Mouse (Mus musculus): ENCODE results near the gene Tmem88b. TPM values are rescaled to one million over a fixed set of nuclear protein-coding genes. Genes with fewer than 3 reads are reported as not detected.
"Not testable (repeated sequence)": the region's sequence is repeated elsewhere in the genome, so short reads cannot be mapped to it uniquely, and the experiment has no call there.

Gene Tmem88b
- total RNA-seq, 2 experiments from 2014 or later: 3.5 to 4.5 TPM

DNA sequence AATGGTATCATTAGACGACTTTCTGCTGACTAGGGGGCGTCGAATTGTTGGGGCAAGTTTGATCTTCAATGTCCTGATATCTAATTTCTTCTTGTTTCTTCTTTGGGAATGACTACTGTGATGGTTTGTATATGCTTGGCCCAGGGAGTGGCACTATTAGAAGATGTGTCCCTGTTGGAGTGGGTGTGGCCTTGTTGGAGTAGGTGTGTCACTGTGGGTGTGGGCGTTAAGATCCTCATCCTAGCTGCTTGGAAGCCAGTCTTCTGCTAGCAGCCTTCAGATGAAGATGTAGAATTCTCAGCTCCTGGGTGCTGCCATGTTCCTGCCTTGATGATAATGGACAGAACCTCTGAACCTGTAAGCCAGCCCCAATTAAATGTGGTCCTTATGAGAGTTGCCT, 3.2 kb upstream of the Tmem88b start:
- DNase-seq (ENCODE audit: low spot score in 2 of 2): not testable (repeated sequence)

DNA sequence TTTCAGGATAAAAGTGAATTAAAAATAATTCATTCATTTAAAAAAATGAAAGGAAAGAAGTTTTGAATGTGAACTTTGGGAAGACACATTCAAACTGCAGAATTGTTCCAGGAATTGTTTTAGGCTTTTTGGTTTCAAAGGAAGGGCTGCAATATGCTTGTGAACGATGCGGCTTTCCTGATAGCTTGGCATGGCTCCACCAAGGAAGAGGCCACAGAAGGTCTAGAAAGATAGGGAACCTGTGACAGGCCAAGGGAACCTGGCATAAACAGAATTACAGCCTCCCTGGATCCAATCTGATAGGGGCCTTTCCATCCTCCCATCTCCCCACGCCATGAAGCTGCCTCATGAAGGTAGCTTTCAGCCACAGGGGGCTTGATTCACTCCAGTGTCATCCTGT, 2.6 kb upstream of the Tmem88b start:
- DNase-seq (ENCODE audit: low spot score in 2 of 2): no peak

DNA sequence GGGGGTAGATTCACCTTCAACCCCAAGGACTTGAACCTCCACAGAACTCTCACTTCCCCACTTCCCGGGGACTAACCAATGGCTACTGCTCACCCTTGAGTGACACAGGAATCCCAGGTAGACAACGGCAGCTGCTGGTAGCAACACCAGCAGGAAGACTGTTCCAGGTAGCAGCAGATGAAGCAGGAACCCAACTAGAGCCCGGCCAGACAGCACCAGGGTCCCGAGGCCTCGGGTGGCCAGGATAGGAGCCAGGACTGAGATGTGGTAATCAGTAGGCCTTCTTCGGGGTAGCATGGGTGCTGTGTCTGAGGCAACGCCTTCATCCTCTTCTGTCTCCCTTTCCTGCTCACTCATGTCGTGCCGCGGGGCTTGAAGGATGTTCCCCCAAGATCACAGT, 428 bp downstream of the Tmem88b start:
- no peak for DNase-seq (ENCODE audit: low spot score in 2 of 2)

DNA sequence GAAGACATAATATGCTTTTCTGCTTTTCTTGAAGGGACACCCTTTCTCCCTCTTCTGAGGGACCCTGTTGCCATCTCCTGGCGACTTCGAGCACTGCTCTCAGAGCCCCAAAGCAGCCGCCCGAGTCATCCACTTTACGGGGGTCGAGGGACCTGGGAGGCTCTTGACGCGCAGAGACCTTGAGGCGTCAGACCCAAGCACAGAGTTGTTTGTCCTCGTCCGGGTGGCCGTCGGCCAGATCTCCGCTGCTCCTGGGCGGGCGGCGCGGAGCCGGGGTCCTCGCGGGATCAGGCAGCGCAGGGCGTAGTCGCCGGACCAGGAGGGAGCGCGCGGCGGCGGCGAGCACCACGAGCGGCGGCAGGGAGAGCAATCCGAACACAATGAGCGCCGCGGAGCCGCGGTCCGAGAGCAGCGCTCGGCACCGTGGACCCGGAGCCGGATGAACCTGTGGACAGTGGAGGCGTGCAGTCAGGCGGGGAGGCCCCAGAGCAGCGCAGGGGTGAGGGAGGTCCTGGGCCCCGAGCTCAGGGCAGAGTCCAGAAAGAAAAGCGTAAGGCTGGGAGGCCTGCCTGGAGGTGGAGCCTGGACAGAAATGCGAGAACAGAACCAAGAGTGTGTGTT, 1.5 kb downstream of the Tmem88b start:
- peak; percentile 85 to 88 for DNase-seq (ENCODE audit: low spot score in 2 of 2)

DNA sequence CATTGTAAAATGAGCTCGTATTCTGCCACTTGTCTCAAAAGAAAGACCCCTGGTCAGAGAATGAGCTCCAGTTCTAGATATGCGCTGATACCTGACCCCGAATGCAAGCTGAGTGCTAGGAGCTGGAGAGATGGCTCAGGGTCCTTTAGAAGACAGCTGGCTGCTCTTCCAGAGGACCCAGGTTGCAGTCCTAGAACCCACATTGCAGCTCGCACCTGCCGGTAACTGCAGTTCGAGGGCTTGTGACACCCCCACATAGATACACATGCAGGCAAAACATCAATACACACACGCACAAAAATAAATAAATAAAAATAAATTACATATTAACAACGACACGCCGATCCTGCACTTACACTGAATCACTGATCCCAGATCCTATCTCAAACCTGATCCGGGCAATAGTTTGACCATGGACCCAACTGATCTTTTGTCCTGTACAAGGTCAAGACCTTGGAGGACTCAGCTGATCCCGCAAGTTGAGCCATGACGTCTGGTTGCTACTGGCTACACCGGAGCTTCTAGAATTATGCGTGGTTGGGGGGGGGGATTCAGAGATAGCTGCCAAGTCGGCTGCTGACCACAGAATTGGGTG, 2.1 kb downstream of the Tmem88b start:
- no peak for DNase-seq (ENCODE audit: low spot score in 2 of 2)

DNA sequence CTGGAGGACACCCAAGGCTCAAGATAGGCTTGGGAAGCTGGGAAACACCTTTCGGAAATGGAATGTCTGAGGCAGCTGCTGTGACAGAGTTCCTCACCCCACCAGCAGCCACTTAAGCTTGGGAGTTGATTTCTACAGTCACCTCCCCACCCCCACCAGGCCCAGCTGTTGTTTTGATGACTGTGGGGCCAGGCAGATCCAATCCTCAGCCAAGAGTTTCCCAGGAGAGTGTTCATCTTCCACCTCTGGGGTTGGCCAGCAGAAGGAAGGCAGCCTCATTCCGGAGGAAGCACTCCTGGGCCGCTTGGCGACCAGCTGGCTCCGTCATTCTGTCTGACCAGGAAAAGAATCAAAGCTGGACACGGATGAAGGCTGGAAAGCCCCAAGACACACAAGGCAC, 4.8 kb downstream of the Tmem88b start:
- no peak for DNase-seq (ENCODE audit: low spot score in 2 of 2)

DNA sequence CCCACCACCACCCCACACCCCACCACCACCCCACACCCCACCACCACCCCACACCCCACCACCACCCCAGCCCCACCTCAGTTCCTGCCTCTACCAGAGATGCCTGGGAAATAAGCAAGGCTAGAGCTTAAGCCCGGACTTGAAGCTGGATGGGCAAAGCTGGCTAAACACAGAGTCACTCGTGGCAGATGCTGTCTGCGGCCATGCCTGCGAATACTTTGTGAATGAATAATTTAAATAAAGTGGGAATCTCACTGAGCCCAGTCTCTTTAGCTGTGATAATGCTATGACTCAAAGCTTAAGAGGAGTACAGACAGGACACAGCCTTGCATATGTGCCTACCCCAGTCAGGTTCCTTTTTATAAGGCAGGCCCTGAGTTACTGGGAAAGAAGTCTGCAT, 6.2 kb downstream of the Tmem88b start:
- DNase-seq (ENCODE audit: low spot score in 2 of 2): no peak

DNA sequence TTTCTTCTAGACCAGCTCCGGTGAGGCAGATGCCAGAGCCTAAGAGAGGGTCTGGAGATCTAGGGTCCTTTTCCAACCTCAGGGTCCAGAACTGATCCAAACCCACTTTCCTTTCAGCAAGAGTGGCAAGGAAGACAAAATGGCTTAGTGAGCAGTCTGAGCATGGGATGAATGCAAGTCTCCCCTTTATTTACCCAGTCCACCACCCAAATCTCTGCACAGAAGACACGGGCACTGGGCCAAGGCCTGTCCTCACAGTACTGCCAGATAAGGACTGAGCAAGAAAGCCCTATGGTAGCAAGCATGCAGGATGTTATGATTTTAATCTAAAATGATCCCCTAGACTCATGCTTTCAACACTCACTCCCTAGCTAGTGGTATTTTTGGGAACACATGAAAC, 7.9 kb downstream of the Tmem88b start:
- no peak for DNase-seq (ENCODE audit: low spot score in 2 of 2)

DNA sequence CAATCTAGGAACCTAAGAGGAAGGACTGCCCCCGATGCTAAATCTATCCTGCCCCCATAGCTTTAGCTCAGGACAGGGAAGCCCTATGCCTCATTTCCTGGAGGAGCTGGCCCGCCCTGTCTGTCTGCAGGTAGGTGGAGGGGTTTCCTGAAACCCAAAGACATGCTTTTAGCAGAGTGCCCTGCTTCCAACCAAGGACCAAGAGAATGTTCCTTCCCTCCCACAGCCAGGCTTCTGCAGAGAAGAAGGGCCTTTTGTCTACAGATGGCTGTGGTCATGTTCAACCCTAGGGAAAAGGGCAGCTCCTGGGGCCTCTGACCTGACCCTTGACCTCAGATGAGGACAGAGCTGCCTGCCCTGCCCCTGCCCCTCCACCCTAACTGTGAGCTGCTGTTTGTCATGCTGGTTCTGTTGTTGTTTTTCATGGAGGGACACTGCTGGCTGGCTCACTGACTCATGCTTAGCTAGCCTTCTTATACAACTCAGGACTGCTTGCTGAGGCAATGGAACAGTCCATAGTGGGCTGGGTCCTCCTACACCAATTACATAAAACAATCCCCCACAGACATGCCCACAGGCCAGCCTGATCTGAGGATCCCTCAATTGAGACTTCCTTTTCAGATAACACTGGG, 8.9 kb downstream of the Tmem88b start:
- DNase-seq (ENCODE audit: low spot score in 2 of 2): no peak

DNA sequence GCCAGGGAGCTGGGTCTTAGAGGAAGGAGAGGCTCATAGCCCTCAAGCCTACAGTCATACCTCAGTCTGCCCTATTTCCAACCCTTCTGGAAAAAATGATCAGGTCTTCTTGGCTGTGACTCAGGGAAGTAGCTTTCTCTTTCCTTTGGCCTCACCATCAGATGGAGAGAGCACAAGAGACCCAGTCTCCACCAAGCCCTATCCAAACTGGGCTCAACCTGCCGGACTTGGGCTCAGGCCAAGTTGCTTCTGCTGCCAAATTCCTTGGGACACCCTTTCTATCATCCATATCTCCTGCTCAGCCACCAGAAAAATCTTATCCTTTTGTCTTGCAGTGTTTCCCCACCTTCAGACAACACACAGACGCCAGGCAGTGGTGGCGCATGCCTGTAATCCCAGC, 9.8 kb downstream of the Tmem88b start:
- DNase-seq (ENCODE audit: low spot score in 2 of 2): peak in 1 of 2 experiments; percentile 45

DNA sequence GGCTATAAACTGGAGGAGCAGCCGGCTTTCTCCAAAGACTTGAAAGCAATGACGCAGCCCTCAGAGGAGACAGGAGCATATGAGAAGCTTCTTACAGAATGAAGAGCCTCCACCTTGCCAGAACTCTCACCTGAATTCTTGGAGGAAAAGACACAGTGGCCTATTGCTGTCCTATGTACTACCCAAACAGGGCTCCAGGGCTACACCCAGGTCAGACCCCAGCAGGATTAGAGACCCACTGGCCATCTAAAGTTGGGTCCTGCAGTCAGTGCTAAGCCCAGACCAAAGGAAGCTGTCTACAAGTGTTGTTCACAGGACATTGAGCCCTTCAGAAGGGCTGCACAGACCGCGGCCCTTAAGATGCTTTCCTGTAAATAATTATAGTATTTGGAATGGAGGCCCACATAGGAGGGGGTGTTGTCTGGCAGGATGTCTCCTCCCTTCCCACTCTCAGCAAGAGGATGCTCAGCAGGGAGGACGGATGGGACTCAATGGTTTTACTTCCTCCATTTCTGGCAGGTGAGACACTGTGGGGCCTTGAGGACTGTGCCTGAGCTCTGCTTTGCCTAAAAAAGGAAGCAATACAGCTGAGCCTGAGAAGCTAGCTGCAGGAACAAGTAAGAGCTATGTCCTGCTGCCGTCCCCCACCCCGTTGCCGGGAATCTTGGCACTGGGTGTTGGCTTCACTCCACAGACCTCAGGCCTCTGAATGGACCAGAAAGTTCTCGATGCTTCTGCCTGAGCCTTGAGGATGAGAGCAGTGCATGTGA, 10.5 kb downstream of the Tmem88b start:
- DNase-seq (ENCODE audit: low spot score in 2 of 2): peak; percentile 64 to 72

DNA sequence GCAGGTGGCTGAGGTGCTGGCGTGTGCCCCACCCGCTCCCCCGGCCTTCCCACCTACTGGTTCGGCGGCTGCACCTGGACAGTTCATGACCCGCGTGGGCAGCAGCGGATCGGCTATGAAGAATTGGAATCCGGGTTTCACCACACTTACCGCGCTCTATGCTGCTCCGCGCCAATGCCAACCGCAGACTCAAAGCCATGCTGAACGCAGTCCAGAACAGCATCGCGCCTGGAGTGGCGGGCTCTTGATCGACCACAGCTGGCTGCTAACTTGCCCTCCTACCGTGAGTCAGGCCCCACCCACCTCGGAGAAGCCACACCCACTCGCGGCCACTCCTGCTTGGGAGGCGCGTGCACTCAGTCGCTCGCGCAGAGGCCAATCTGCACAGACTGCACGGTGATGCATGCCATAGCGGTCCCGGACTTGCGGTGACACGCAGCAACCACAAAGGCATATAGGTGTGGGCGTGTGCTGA, 11.4 kb downstream of the Tmem88b start, which contains the start of gene Vwa1:
Gene Vwa1, minus strand, starts transcription at position 419 of the 475 bp plus-strand sequence.
- DNase-seq (ENCODE audit: low spot score in 2 of 2): peak; percentile 78 to 82

DNA sequence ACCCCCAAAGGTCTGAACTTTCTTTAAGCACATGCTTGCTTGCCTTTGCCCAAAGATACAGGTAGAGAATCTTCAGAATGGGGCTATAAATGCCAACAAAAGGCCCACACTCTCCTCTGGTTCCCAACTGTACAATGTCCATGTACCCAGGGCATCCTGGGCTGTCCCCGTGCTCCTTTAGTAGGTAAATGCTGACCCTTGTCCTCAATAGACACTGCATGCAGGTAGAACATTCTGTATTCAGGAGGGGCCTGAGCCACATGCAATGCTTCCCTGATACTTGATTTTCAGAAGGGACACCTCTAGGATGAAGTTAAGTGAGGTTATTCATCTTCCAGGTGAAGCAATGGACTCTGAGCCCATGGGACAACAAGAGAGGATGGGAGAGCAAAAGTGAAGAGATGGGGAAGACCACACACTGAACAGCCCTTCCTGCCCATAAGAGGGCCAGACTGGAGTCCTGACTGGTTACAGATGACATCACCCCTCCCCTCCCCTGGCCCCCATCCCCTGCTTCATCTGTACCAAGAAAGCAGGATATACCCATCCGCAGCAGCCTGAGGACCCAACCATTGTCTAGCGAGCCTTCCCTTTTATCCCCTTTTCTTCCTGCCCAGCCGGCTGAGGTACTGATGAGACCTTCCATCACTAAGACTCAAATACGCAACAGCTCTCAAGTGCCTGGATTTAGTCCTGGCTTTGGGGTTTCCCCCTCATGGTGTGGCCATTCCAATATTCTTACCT, 12.2 kb downstream of the Tmem88b start:
- no peak for DNase-seq (ENCODE audit: low spot score in 2 of 2)

DNA sequence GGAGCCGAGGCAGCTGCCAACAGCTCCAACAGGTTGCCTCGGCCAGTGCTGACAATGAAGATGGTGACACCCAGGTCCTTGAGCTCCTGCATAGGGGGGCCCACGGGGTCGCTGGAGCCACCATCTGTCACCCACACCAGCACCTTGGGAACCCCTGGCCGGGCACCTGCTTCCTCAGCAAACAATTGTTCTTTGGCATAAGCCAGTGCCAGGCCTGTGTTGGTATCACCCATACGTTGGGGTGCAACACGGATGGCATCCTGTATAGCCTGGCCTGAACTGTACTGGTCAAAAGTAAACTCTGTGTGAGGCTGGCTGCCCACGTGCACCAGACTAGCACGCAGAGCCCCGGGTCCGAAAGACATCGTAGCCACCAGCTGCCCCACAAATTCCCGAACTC, 12.9 kb downstream of the Tmem88b start:
- DNase-seq (ENCODE audit: low spot score in 2 of 2): no peak

DNA sequence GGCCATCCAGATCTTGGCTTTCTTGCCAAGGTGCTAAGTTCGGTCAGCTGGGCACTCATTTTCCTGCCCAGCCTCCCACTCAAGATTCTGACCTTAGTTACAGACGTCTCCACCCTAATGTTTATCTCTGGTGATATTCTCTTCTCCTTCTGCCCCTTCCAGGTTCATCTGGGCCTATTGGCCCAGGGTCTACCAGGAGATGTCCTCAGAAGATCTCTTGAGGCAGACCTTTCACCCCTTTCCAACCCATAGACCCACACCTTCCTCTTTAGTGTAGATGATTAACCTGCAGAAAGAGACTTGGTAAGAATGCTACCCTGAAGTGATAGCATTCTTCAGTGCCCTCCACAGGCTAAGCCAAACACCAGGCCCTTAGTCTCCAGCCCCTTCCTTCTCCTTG, 14.0 kb downstream of the Tmem88b start:
- DNase-seq (ENCODE audit: low spot score in 2 of 2): no peak

DNA sequence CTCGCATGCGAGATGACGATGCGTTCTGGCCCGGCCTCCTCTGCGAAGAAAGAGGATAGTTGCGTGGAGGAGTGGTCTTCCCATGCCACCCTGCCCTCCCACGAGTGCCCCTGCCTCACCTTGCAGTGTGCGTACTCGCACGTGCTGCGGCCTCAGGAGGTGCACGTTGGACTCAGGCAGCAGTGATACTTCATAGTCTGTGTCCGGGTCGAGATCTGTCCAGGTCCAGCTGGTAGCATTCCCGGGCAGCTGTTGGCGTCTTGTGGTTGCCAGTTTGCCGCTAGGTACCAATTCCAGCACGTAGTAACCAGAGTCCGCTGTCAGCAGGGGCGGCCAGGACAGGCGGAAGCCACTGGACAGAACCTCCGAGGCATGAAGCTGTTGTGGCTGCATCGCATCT, 15.0 kb downstream of the Tmem88b start:
- no peak for DNase-seq (ENCODE audit: low spot score in 2 of 2)

DNA sequence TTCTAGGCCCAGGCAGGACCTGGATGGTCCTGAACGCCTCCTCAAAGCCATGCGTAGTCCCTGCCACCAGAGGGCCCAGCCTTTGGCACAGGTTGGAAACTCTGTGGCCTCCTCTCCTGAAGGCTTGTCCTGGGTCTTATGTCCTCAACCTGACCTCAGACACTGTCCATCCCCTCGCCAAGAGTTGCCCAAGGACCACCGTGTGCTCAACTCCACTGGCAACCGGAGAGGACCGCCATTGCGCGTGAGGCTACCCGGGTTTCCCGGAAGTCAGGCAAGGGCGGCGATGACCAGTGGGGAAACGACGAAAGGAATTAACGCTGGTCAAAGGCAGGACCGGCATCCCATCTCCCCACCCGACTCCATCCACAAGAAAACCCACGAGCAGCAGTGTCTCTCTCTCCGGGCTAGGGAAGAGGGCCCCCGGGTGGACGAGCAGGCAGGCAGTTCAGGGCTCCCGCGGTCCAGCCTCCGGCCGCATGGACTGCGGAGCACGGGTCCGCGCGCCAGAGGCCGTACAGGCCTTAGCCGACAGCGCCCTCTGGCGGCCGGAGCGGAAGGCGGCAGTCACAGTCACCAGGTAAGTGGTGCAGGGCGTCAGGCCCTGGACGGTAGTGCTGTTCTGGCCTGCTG, 15.7 kb downstream of the Tmem88b start:
- DNase-seq (ENCODE audit: low spot score in 2 of 2): peak; percentile 92 to 94

DNA sequence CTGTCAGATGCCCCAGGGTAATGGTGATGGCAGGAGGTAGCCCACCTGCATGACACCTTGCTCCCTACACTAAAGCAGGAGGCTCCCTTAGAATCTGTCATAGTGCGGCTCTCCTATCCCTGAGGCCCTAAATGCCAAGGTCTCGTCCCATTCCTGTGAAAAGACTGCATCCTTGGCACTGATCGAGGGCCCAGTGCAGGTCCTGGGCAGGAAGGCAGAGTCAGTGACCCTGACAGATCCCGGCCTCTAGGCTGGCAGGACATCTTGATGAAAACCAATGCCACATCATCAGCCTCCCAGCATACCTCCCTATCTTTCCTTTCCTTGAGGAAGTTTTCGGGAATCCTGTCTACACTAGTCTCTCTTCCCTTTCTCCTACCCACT, 16.2 kb downstream of the Tmem88b start:
- DNase-seq (ENCODE audit: low spot score in 2 of 2): no peak

DNA sequence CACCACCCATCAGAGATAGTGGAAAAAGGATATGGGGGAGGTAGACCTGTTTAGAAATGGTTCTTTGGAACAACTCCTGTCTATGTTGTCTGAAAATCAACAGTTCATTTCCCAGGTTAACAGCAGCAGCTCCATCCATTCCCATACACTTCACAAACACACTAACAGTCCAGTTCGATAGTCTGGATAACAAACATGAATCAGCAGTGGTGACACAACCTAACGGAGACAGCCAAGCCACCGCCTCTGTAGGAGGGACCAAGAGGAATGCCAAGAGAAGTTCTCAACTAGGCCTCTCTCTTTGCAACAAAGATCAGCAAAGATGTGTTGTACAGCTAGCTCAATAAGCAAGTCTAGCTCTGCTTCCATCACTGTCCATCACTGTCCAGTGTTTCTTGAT, 23.3 kb downstream of the Tmem88b start:
- no peak for DNase-seq (ENCODE audit: low spot score in 2 of 2)

DNA sequence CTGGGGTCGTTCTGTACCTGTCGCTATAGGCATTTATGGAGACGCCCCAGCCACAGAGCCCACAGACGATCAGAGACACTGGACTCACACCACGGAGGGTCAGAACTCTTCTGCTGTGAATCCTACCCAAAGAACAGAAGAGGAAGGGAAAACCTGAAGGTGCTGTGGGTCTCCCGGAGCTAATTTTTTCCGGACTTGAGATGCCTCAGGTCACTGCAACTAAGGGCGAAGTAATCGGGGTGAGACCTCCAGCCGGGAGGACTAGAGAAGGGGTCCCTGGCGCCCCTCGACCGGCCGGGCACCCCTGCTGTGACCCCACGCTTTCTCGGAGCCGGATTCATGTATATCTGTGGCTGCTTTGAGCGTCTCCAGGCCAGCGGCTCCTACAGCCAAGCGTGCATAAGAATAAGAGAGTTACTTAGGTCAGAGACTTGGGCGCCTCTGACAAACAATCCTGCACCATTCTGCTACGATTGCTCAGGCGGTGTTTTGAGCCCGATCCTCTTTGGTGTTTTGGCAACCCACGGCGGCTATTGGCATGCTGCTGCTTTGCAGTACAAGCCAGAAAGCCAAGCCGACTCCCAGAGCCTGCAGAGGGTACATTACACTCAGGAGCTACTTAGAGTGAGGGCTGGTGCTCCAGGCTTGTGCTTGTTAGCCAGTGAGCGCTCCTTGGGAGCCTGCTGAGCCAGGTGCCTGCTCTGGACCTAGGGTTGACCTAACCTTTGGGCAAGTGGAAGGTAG, 24.1 kb downstream of the Tmem88b start:
- peak in 1 of 2 experiments; percentile 21 for DNase-seq (ENCODE audit: low spot score in 2 of 2)

All from layer of hippocampus, postnatal 10 days (tissue).